Mouse (Mus musculus) liver, adult 2 months (tissue): Measurements from ENCODE around the gene Fuca1.
"Not testable (repeated sequence)": the region's sequence is repeated elsewhere in the genome, so short reads cannot be mapped to it uniquely, and the experiment has no call there.

Experiments
- CTCF ChIP-seq: fragments of 200-500 bp; IDR thresholded peaks from 2 replicates; pipeline ENCODE4 v1.5.1; 2011; ENCODE audit warnings: low read depth, low read length, control low read depth
- POLR2A ChIP-seq: fragments of 200-500 bp; IDR thresholded peaks from 2 replicates; pipeline ENCODE4 v1.6.1; 2011; ENCODE audit warnings: low read length, control low read depth; ENCODE audit not compliant: insufficient read depth; ENCODE audit errors: extremely low read depth

DNA sequence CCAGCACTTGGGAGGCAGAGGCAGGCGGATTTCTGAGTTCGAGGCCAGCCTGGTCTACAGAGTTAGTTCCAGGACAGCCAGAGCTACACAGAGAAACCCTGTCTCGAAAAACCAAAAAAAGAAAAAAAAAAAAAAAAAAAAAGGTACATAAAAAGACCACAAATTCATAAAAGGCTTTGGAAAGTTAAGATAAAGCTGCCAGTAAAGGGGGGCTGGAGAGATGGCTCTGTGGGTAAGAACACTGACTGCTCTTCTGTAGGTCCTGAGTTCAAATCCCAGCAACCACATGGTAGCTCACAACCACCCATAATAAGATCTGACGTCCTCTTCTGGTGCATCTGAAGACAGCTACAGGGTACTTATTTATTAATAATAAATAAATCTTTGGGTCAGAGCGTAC is 59.7 kb downstream of the Fuca1 start:
- TF ChIP-seq CTCF, POLR2A: not testable (repeated sequence)
